Mouse (Mus musculus) liver, adult 2 months (tissue): ENCODE results near the gene Tmprss3. TPM values are rescaled to one million over a fixed set of nuclear protein-coding genes. Genes with fewer than 3 reads are reported as not detected.

ENCODE experiments used
- DNase-seq: peaks from one replicate; pipeline ENCODE4 v3.0.0-alpha.2; 2011; ENCODE audit warnings: low read depth, low spot score; ENCODE audit errors: extremely low read depth
- H3K27ac ChIP-seq: fragments of 200-500 bp; replicated peaks from 2 replicates; pipeline ENCODE4 v1.5.1; 2012; ENCODE audit warnings: low read depth, mild to moderate bottlenecking, control low read depth, inconsistent platforms, low read length; ENCODE audit not compliant: insufficient read depth
- H3K27me3 ChIP-seq: fragments of 200-500 bp; 2 replicates; pipeline ENCODE4 v1.6.1; 2012; ENCODE audit warnings: mild to moderate bottlenecking, moderate library complexity, low read length, inconsistent platforms; ENCODE audit not compliant: control insufficient read depth, insufficient read depth
- H3K36me3 ChIP-seq: fragments of 200-500 bp; 2 replicates; pipeline ENCODE4 v1.6.1; 2012; ENCODE audit warnings: low read length, inconsistent platforms; ENCODE audit not compliant: control insufficient read depth, insufficient read depth
- H3K4me1 ChIP-seq: fragments of 200-500 bp; 2 replicates; pipeline ENCODE4 v1.6.1; 2011; ENCODE audit warnings: low read length; ENCODE audit not compliant: control insufficient read depth, insufficient read depth
- H3K4me3 ChIP-seq: fragments of 200-500 bp; 2 replicates; pipeline ENCODE4 v1.5.1; 2011; ENCODE audit warnings: low read depth, mild to moderate bottlenecking, control low read depth, low read length, moderate library complexity; ENCODE audit not compliant: insufficient read depth
- H3K79me2 ChIP-seq: fragments of 200-500 bp; 2 replicates; pipeline ENCODE4 v1.6.1; 2012; ENCODE audit warnings: inconsistent platforms, mild to moderate bottlenecking, low read length, moderate library complexity; ENCODE audit not compliant: control insufficient read depth, insufficient read depth
- H3K9ac ChIP-seq: fragments of 200-500 bp; 2 replicates; pipeline ENCODE4 v1.6.1; 2012; ENCODE audit warnings: low read depth, mild to moderate bottlenecking, control low read depth, inconsistent platforms, low read length
- CTCF ChIP-seq: fragments of 200-500 bp; IDR thresholded peaks from 2 replicates; pipeline ENCODE4 v1.5.1; 2011; ENCODE audit warnings: low read depth, low read length, control low read depth
- POLR2A ChIP-seq: fragments of 200-500 bp; IDR thresholded peaks from 2 replicates; pipeline ENCODE4 v1.6.1; 2011; ENCODE audit warnings: low read length, control low read depth; ENCODE audit not compliant: insufficient read depth; ENCODE audit errors: extremely low read depth
- WGBS: fragments of 180-500 bp; shearing (Covaris S2); methylation state at CpG from one replicate; pipeline ENCODE4 v1.1.7; 2018; 5-methylcytosine and 5-hydroxymethylcytosine counted together
- polyA plus RNA-seq: library from polyadenylated mRNA; depleted of rRNA; stranded (reverse); fragments of >200 nt; gene quantifications from 2 replicates; pipeline ENCODE4 v1.2.3, GENCODE M21; 2012
- total RNA-seq: library from RNA; depleted of rRNA; stranded (reverse); fragments of >200 nt; gene quantifications from 2 replicates; pipeline ENCODE4 v1.2.3, GENCODE M21; 2014

Tmprss3 gene
- total and polyA plus RNA-seq, 2 experiments: not detected

GRCm38 (mm10) chr17:31138398-31138797, 60.4 kb downstream of the Tmprss3 start:
- Histone ChIP-seq H3K9ac (no peak overlapping the region), H3K36me3 (no peaks in the 10 kb centered on the region), H3K4me3 (no peak overlapping the region), H3K27me3 (no peaks in the 10 kb centered on the region), H3K79me2 (no peaks in the 10 kb centered on the region), H3K27ac (no peak overlapping the region), H3K4me1 (peaks cover 5% of the 10 kb centered on the region; the same call in 1 of the 2 replicates)
- WGBS: 16% methylated on average over 5 of the region's 5 CpGs
- TF ChIP-seq CTCF: peak; percentile 88
- TF ChIP-seq POLR2A: no peak
- DNase-seq: peak; percentile 86

- DNase-seq: no peak
- Histone ChIP-seq H3K4me1 (peaks cover 7% of the 10 kb centered on the region; the same call in 1 of the 2 replicates), H3K36me3 (no peaks in the 10 kb centered on the region), H3K79me2 (no peaks in the 10 kb centered on the region), H3K27me3 (no peaks in the 10 kb centered on the region), H3K27ac (no peak overlapping the region), H3K9ac (no peak overlapping the region), H3K4me3 (no peak overlapping the region)
- WGBS: 92% methylated on average over 1 of the region's 1 CpGs
- TF ChIP-seq POLR2A (no peak), CTCF (no peak)
These were observed 62.0 kb downstream of the Tmprss3 start for GRCm38 (mm10) chr17:31136821-31137220.

- Histone ChIP-seq H3K27me3 (no peaks in the 10 kb centered on the region), H3K9ac (no peak overlapping the region), H3K27ac (no peak overlapping the region), H3K36me3 (no peaks in the 10 kb centered on the region), H3K4me3 (no peak overlapping the region), H3K79me2 (no peaks in the 10 kb centered on the region), H3K4me1 (peaks cover 7% of the 10 kb centered on the region; the same call in 1 of the 2 replicates)
- 48% methylated on average over 3 of the region's 3 CpGs for WGBS
- DNase-seq: no peak
- no peak for TF ChIP-seq POLR2A
- TF ChIP-seq CTCF: no peak
These were observed 62.5 kb downstream of the Tmprss3 start for GRCm38 (mm10) chr17:31136291-31136690.

- Histone ChIP-seq H3K36me3 (no peaks in the 10 kb centered on the region), H3K4me3 (no peak overlapping the region)
- 40% methylated on average over 6 of the region's 6 CpGs for WGBS
These were observed 63.9 kb downstream of the Tmprss3 start for GRCm38 (mm10) chr17:31134913-31135312.

GRCm38 (mm10) chr17:31133776-31134175, 65.0 kb downstream of the Tmprss3 start:
- Histone ChIP-seq H3K36me3 (no peaks in the 10 kb centered on the region), H3K27me3 (no peaks in the 10 kb centered on the region), H3K9ac (no peak overlapping the region), H3K27ac (peak overlapping the region; percentile 42; the same call in 1 of the 2 replicates), H3K4me3 (no peak overlapping the region), H3K4me1 (peaks cover 7% of the 10 kb centered on the region; the same call in 1 of the 2 replicates), H3K79me2 (no peaks in the 10 kb centered on the region)
- TF ChIP-seq CTCF: no peak
- DNase-seq: peak; percentile 89
- 16% methylated on average over 15 of the region's 15 CpGs for WGBS

More at GRCm38 (mm10) chr17:31134913-31135312, 63.9 kb downstream of the Tmprss3 start:
- Histone ChIP-seq H3K4me1 (peaks cover 7% of the 10 kb centered on the region; the same call in 1 of the 2 replicates), H3K27ac (no peak overlapping the region), H3K79me2 (no peaks in the 10 kb centered on the region), H3K9ac (no peak overlapping the region), H3K27me3 (no peaks in the 10 kb centered on the region)
- DNase-seq: no peak
- no peak for TF ChIP-seq CTCF
- TF ChIP-seq POLR2A: no peak

- H3K9ac ChIP-seq: no peak overlapping the region
- no peak overlapping the region for H3K27ac ChIP-seq
- 80% methylated on average over 10 of the region's 10 CpGs for WGBS
- no peaks in the 10 kb centered on the region for H3K79me2 ChIP-seq
- peaks cover 7% of the 10 kb centered on the region; the same call in 1 of the 2 replicates for H3K4me1 ChIP-seq
- H3K4me3 ChIP-seq: no peak overlapping the region
- TF ChIP-seq CTCF (no peak), POLR2A (no peak)
- H3K27me3 ChIP-seq: no peaks in the 10 kb centered on the region
- H3K36me3 ChIP-seq: no peaks in the 10 kb centered on the region
- no peak for DNase-seq
These were observed 67.4 kb downstream of the Tmprss3 start for GRCm38 (mm10) chr17:31131269-31131821.
